Mouse (Mus musculus): Measurements from ENCODE around the gene Cacna2d3.

DNA sequence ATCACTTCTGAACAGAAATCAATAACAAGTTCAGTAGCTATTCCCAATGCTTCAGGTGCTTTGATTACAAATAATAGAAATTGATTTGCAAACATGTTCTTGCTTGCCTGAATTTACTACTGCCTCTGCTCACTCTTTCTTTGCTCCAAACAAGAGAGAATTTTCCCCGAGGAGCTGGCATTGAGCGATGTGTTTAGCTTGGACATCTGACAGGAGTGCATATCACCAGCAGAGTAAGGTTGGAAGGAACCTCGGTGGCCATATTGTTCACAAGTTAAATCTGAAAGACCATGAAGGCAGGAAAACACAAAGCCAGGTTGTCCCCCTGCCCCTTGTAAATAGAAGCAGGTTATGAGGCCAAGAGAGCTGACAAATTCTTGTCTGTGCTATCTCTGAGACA lies 561.9 kb downstream of the Cacna2d3 start:
- TF ChIP-seq CTCF (IDR thresholded peaks at IDR 0.05) (no peak), EP300 (IDR thresholded peaks at IDR 0.05; ENCODE audit: insufficient read depth, low read depth, low read length) (no peak), POLR2A (IDR thresholded peaks at IDR 0.05; ENCODE audit: insufficient read depth, low read depth, low read length) (no peak)
